Mouse (Mus musculus) lung, postnatal 0 days (tissue): ENCODE measurements around the gene Krtap5-4. TPM values are rescaled to one million over a fixed set of nuclear protein-coding genes. Genes with fewer than 3 reads are reported as not detected.
"Not testable (repeated sequence)": the region's sequence is repeated elsewhere in the genome, so short reads cannot be mapped to it uniquely, and the experiment has no call there.

Experiments used
- ATAC-seq: fragments of 200-750 bp; cut with Nextera tagmentation; 2 replicates; pipeline ENCODE4 v1.8.0; 2017; ENCODE audit warnings: moderate library complexity
- DNase-seq: peaks from one replicate; pipeline ENCODE4 v3.0.0-alpha.2; 2016; ENCODE audit warnings: low spot score
- H3K27ac ChIP-seq: fragments of 300-500 bp; sonication (generic); 2 replicates; pipeline ENCODE4 v1.5.1; 2014; ENCODE audit warnings: antibody characterized with exemption, mild to moderate bottlenecking, low read length, mixed read lengths
- H3K27me3 ChIP-seq: fragments of 300-500 bp; sonication (generic); replicated peaks from 2 replicates; pipeline ENCODE4 v1.6.1; 2014; ENCODE audit warnings: low read length, mixed read lengths; ENCODE audit not compliant: insufficient read depth
- H3K36me3 ChIP-seq: fragments of 300-500 bp; sonication (generic); 2 replicates; pipeline ENCODE4 v1.6.1; 2014; ENCODE audit warnings: low read length, mixed read lengths; ENCODE audit not compliant: insufficient read depth
- H3K4me1 ChIP-seq: fragments of 300-500 bp; sonication (generic); 2 replicates; pipeline ENCODE4 v1.6.1; 2014; ENCODE audit warnings: antibody characterized with exemption, low read depth, low read length, mixed read lengths; ENCODE audit not compliant: insufficient read depth
- H3K4me2 ChIP-seq: fragments of 300-500 bp; sonication (generic); replicated peaks from 2 replicates; pipeline ENCODE4 v1.6.1; 2014; ENCODE audit warnings: low read depth, mild to moderate bottlenecking, low read length, moderate library complexity, mixed read lengths
- H3K4me3 ChIP-seq: fragments of 300-500 bp; sonication (generic); 2 replicates; pipeline ENCODE4 v1.5.1; 2014; ENCODE audit warnings: low read depth, low read length
- H3K9ac ChIP-seq: fragments of 300-500 bp; sonication (generic); replicated peaks from 2 replicates; pipeline ENCODE4 v1.6.1; 2014; ENCODE audit warnings: low read depth, mild to moderate bottlenecking
- H3K9me3 ChIP-seq: fragments of 300-500 bp; sonication (generic); 2 replicates; pipeline ENCODE4 v1.6.1; 2016; ENCODE audit warnings: low read length, mixed read lengths
- CTCF ChIP-seq: IDR thresholded peaks from 2 replicates; pipeline ENCODE4 v1.5.1; 2016; ENCODE audit warnings: antibody characterized with exemption, mild to moderate bottlenecking
- EP300 ChIP-seq: IDR thresholded peaks from 2 replicates; pipeline ENCODE4 v1.6.1; 2016; ENCODE audit warnings: antibody characterized with exemption, mild to moderate bottlenecking, control low read depth
- WGBS: fragments of 180-500 bp; shearing (Covaris S2); extraction: QIAGEN DNeasy Blood & Tissue Kit; methylation state at CpG from one replicate; pipeline ENCODE4 v1.1.7; 2014; 5-methylcytosine and 5-hydroxymethylcytosine counted together
- polyA plus RNA-seq: library from polyadenylated mRNA; unstranded; fragments of >200 nt; fragmentation: Nextera tagmentation; extraction: Ambion mirVana; gene quantifications from 2 replicates; pipeline ENCODE4 v1.2.1, GENCODE M21; 2015

Krtap5-4 gene
- polyA plus RNA-seq, 1 experiment from 2014 or later, result not detected

DNA sequence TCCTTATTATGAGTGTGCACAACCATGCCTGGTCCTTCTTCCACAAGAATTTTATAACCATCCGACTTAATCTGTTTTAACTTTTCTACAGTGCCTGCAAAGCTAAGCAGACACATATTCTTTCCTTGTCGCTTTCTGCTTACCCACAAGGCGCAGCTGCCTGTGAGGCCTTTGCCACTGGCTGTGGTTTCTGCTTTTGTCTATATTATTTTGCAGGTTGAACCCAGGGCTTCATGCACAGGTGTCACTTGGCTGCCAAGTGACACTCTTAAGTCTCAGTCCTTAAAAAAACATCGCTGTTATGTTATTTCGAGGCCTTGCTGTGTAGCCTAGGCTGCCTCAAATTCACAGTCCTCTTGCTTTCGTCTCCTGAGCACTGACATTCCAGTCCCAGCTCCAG, 19.3 kb downstream of the Krtap5-4 start:
- DNase-seq (no peak), ATAC-seq (no peak)
- H3K4me1 ChIP-seq, result no peaks in the 10 kb centered on the region
- no peaks in the 10 kb centered on the region for H3K27me3 ChIP-seq
- H3K36me3 ChIP-seq, result no peaks in the 10 kb centered on the region
- no peak overlapping the region for H3K4me3 ChIP-seq
- no peaks in the 10 kb centered on the region for H3K9me3 ChIP-seq
- H3K9ac ChIP-seq, result no peak overlapping the region
- 82% methylated on average over 6 of the region's 6 CpGs for WGBS
- no peak overlapping the region for H3K27ac ChIP-seq
- H3K4me2 ChIP-seq, result no peak overlapping the region
- no peak for TF ChIP-seq EP300
- no peak for TF ChIP-seq CTCF

DNA sequence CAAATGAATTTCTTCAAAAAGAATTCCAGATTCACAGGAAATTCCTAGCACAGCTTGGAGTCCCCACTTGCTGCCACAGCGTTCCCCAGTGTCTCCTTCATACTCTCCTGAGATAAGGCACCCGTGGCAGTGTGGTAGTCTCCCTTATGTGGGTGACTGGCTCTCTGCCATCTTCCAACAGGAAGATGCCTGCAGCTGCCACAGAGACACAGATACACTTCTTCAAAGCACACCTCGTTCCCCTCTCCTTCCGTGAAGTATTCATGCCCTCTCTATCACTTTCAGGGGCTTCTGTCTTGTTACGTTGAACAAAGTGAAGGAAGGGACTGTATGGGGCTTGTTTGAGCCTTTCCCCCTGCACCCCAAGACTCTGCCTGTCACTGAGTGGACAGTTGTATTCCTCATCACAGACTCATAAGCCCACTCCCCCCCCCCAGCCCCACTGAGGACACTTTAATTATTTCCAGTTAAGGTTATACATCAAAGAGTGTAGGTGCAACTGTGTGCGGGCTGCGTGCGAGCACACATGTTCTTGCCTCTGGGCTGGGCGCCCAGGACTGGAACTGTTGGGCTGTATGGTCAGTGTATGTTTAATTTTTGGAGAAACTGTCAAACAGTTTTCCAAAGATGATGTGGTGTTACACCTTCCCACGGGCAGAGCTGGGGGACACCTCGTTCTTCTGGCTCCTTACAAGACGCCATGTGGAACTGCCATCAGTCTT, 20.2 kb downstream of the Krtap5-4 start:
- 62% methylated on average over 12 of the region's 12 CpGs for WGBS
- no peaks in the 10 kb centered on the region for H3K27me3 ChIP-seq
- DNase-seq, result no peak
- H3K27ac ChIP-seq, result no peak overlapping the region
- no peak overlapping the region for H3K4me3 ChIP-seq
- H3K4me2 ChIP-seq, result no peak overlapping the region
- TF ChIP-seq CTCF (no peak), EP300 (no peak)
- no peaks in the 10 kb centered on the region for H3K4me1 ChIP-seq
- ATAC-seq, result no peak
- no peak overlapping the region for H3K9ac ChIP-seq
- no peaks in the 10 kb centered on the region for H3K9me3 ChIP-seq
- no peaks in the 10 kb centered on the region for H3K36me3 ChIP-seq

GRCm38 (mm10) chr7:142326714-142327445, 23.5 kb downstream of the Krtap5-4 start:
- no peak overlapping the region for H3K4me3 ChIP-seq
- H3K4me1 ChIP-seq, result no peaks in the 10 kb centered on the region
- peak; percentile 37; the same call in 1 of the 2 replicates for ATAC-seq
- 0 out of 2 replicates have a peak, but pooled peaks have one; percentile 19 for TF ChIP-seq EP300
- TF ChIP-seq CTCF, result no peak
- 24% methylated on average over 9 of the region's 9 CpGs for WGBS
- no peak overlapping the region for H3K4me2 ChIP-seq
- no peaks in the 10 kb centered on the region for H3K27me3 ChIP-seq
- no peaks in the 10 kb centered on the region for H3K9me3 ChIP-seq
- H3K27ac ChIP-seq, result no peak overlapping the region
- no peak overlapping the region for H3K9ac ChIP-seq
- H3K36me3 ChIP-seq, result no peaks in the 10 kb centered on the region
- DNase-seq, result no peak

DNA sequence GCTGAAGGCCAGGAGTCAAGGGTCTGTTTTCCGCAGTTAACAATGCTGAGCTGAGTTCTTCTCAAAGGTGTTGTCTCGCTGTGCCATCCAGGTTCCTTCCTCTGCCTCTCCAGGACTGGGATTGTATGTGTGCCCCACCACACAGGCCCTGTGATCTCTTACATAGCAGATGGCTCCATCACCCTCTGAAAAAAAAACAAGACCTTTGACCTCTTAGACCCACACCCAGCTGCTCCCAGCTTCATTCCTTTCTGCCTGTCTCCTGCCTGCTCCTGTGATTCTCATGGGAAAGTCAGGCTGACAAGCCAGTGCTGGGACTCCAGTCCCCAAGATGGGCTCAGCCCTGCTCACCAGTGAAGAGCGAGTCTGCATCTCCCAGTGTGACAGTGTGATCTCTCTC, 25.2 kb downstream of the Krtap5-4 start:
- DNase-seq, result no peak
- no peaks in the 10 kb centered on the region for H3K9me3 ChIP-seq
- H3K4me3 ChIP-seq, result no peak overlapping the region
- WGBS, result 91% methylated on average over 3 of the region's 3 CpGs
- no peak for ATAC-seq
- H3K27me3 ChIP-seq, result no peaks in the 10 kb centered on the region
- TF ChIP-seq EP300 (no peak), CTCF (no peak)
- no peak overlapping the region for H3K9ac ChIP-seq
- no peak overlapping the region for H3K4me2 ChIP-seq
- H3K27ac ChIP-seq, result no peak overlapping the region
- no peaks in the 10 kb centered on the region for H3K4me1 ChIP-seq
- no peaks in the 10 kb centered on the region for H3K36me3 ChIP-seq

- 0 out of 2 replicates have a peak overlapping the region, but pooled peaks have one; percentile 20 for H3K27ac ChIP-seq
- no peak for DNase-seq
Measured at GRCm38 (mm10) chr7:142330271-142330724, 26.9 kb downstream of the Krtap5-4 start.

DNA sequence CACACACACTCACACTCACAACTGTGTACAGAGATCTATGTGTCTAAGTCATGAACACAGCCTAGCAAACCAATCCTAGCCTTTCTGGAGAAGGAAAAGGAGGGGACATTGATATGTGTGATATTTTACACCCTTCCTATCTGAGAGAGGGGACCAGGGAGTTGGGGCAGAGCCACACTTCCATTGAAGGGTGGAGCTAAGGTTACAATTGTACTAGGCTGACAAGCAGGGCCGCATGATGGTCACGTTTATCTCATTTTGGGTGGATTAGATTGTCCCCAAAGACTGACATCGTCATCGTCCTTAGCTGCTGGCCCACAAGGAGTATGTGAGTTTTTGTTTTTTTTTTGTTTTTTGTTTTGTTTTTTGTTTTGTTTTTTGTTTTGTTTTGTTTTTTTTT, 27.9 kb downstream of the Krtap5-4 start:
- no peak for ATAC-seq
- TF ChIP-seq EP300 (no peak), CTCF (no peak)
- no peak for DNase-seq
- H3K4me2 ChIP-seq, result no peak overlapping the region
- no peak overlapping the region for H3K27ac ChIP-seq
- H3K9me3 ChIP-seq, result no peaks in the 10 kb centered on the region
- WGBS, result 89% methylated on average over 4 of the region's 4 CpGs
- H3K9ac ChIP-seq, result no peak overlapping the region
- H3K4me1 ChIP-seq, result no peaks in the 10 kb centered on the region
- no peaks in the 10 kb centered on the region for H3K36me3 ChIP-seq
- H3K27me3 ChIP-seq, result no peaks in the 10 kb centered on the region
- H3K4me3 ChIP-seq, result no peak overlapping the region

More at GRCm38 (mm10) chr7:142330271-142330724, 26.9 kb downstream of the Krtap5-4 start:
- no peak overlapping the region for H3K4me3 ChIP-seq
- no peak overlapping the region for H3K4me2 ChIP-seq
- ATAC-seq, result peak; percentile 57
- H3K36me3 ChIP-seq, result no peaks in the 10 kb centered on the region
- H3K9me3 ChIP-seq, result no peaks in the 10 kb centered on the region
- no peaks in the 10 kb centered on the region for H3K4me1 ChIP-seq
- 44% methylated on average over 9 of the region's 9 CpGs for WGBS
- TF ChIP-seq CTCF (no peak), EP300 (peak; percentile 18; the same call in 1 of the 2 replicates)
- no peak overlapping the region for H3K9ac ChIP-seq
- no peaks in the 10 kb centered on the region for H3K27me3 ChIP-seq

- not testable (repeated sequence) for H3K9ac ChIP-seq, H3K4me3 ChIP-seq, H3K36me3 ChIP-seq, H3K27ac ChIP-seq, H3K27me3 ChIP-seq, H3K9me3 ChIP-seq, H3K4me2 ChIP-seq, H3K4me1 ChIP-seq, ATAC-seq, DNase-seq
- WGBS, result 78% methylated on average over 1 of the region's 9 CpGs
Measured at GRCm38 (mm10) chr7:142332741-142333140, 29.4 kb downstream of the Krtap5-4 start.
